Mouse (Mus musculus): ENCODE measurements around the gene Ccdc60.
"Not testable (repeated sequence)": the region's sequence is repeated elsewhere in the genome, so short reads cannot be mapped to it uniquely, and the experiment has no call there.

Gene Ccdc60

DNA sequence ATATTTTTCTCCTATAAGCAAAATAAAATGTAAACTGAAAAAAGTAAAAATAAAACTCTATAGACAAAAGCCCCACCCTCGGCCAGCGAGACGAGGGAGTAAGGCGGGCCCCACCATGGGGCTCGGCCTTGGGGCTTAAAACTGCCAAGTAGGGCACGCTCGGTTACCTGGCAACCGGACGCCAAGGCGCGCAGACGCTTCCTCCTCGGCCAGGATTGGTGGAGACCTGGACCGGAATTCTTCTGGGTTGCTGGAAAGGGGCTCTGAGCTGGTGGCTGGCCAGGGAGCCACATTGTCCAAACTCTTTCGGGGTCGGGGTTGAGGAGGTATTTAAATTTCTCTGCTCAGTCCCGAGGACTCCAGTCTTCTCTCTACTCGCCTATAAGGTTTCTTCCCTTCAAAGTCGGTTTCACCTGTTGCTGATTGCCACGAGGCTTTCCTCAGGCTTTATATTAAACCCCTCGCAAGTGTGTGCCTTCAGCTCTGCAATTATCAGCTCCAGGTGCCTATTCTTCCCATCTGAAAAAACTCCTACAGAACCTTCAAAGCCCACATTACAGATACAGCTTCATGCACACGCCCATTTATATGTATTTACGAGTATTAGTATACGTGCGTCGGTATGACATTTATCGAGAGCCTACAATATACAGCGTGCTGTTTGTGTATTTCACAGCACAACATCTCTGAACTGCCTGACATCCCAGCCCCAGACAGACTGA lies at the start of gene Ccdc60:
Gene Ccdc60 (minus strand): TSS at position 137 of the 722 bp plus-strand sequence.
- peak; percentile 26 for DNase-seq

GRCm38 (mm10) chr5:116336191-116336590 lies 47.4 kb upstream of the Ccdc60 start:
- no peak for DNase-seq

GRCm38 (mm10) chr5:116328911-116329310 lies 40.1 kb upstream of the Ccdc60 start:
- no peak for DNase-seq

GRCm38 (mm10) chr5:116323401-116323800 lies 34.6 kb upstream of the Ccdc60 start:
- no peak for DNase-seq

DNA sequence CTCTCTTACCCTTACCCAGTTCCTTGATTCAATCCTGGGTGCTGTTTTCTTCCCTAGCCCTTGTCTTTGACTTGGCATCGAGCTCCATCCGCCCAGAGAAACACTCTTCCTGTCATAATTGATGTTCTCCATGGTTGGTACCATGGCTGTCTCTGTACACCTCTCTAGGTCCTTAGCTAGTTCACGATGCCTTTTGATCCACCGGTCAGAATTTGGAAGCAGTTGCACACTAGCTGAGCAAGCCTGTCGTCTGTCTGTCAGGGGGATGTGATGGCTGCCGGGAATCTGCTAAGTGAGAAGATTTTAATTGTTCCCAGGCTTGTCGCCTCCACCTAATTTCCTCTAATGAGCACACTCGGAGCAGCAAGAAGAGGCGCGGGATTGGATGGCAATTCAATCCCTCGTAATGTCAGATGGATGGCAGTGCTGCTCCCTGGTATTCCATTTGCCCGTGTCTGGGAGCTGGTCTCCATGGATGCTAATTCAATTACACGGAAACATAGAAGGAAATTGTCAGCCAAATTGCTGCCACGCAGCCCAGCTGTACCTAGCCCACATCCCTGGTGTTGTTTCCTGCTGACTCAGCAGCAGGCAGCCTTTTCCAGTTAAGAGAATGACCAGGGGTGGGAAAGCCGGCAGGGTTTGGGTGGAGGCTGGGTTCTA lies 33.7 kb upstream of the Ccdc60 start:
- no peak for DNase-seq

- no peak for DNase-seq
Measured at GRCm38 (mm10) chr5:116313711-116314110, 24.9 kb upstream of the Ccdc60 start.

DNA sequence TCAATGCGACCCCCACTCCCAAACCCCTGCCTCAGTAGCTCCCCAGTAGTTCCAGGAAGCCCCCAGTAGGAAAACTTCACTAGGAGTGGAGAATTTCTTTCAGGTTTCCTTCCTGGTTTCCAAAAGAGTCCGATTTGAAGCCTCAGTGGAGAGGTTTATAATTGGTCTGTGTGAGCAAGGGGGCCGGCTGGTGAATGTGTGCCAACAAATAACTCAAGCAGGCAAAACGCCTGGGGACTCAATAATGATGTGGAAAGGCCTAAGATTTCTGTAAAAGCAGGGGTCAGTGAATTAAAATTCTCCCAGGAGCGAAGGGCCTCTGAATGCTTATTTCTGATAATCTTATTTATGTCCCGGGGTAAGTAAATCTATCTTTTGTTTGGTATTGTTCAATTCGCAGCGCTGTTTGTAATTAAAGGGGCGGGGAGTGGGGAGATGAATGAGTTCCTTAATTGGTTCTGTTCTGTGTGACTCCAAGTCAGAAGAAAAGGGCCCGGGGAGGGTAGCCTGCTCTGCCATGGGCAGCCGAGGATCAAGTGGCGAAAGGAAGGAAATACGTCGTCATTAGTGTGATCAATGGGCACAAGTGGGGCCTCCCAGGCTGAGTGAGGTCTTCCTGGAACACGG lies 23.4 kb upstream of the Ccdc60 start:
- DNase-seq: no peak

DNA sequence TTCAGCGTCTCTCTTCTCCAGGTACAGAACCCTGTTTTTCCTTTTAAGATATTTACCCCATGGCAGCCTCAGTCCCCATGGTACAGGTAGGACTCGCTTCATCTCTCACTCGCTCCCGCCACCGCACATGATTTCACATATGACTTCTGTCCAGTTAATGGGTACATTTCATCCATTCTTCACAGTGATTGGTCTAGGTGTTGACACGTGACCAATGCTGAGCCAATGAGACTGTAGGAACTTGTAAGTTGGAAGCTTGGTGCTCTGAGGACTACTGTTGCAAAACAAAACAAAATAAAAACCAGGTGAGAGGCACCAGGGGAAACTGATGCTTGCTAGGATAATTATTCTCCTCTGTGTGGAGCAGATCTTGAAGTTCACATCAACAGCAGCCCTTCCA lies 22.9 kb upstream of the Ccdc60 start:
- no peak for DNase-seq

DNA sequence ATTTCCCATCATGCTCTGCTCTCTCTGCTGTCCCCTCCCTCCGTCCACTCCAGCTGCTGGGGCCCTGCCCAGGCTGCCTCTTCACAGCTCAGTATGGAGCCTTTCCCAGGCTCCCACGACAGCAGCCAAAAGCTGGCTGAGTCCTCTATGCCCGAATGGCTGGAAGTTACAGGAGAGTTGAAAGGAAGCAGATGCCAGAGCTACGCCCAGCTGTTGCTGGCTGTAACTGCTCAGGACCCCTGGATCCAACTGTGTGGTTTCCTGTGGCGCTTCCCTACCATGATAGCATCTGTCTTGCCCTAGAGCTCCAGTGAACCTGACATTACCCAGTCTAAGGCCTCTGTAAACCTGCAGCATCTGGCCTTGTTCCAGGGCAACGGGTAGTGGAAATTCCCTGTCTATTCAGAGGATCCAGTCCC lies 20.6 kb upstream of the Ccdc60 start:
- DNase-seq: no peak

- no peak for DNase-seq
Measured at GRCm38 (mm10) chr5:116305557-116305956, 16.8 kb upstream of the Ccdc60 start.

- DNase-seq: not testable (repeated sequence)
Measured at GRCm38 (mm10) chr5:116305146-116305545, 16.4 kb upstream of the Ccdc60 start.

DNA sequence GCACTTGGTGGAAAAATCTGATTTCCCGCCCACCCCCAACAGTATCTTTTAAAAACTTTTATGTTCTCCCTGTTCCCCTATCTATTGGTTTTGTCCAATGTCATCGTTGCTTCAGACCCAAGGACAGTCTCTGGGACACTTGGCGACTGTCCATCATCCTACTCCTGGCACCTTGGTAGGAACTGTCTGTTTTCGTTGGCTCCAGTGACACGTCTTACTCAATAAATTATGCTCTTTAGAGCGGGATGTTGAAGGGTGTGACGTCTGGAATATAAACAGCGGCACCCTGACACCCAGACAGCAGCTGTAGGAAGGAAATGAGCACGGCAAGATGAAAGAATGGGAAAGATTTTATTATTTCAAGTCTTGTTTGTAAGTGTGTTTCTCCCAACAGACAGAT lies 12.2 kb upstream of the Ccdc60 start:
- DNase-seq: no peak

DNA sequence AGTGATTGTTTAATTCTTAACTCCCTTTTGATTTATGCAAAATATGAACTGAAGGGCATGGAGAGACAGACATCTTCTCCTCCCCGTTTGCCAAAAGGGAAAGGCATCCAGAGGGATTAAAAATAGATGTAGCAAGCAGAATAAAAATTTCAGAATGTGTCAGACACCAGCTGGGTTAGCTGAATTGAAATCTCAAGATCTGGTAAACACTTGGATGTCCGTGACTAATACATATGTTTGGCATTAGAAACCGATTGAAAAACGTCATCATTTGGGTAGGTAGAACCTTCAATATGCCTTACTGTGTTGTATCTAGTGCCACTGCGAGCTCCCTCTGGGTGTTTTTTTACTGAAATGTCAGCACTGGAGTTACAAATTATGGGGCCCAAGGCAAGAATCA lies 4.7 kb upstream of the Ccdc60 start:
- no peak for DNase-seq

- DNase-seq: no peak
Measured at GRCm38 (mm10) chr5:116290584-116290983, 1.8 kb upstream of the Ccdc60 start.

DNA sequence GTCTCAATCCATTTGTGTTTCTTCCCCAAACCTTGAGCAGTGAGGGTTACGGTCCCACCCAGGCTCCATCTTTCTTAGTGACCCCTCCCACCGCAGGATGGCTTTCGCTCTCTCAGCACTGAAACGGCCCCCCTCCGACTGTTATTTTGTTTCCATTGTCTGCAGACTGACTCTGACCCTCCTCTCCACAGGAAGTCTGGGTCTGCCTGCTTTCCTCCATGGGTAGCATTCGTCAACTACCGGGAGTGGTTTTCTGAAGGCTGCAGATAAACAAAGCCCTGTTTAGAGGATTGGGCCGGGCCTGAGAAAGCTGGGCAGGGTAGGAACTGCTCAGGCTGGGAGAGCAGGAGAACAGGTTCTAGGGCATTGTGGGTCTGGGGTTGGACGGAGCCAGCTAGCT lies 1.1 kb upstream of the Ccdc60 start:
- DNase-seq: peak; percentile 39

DNA sequence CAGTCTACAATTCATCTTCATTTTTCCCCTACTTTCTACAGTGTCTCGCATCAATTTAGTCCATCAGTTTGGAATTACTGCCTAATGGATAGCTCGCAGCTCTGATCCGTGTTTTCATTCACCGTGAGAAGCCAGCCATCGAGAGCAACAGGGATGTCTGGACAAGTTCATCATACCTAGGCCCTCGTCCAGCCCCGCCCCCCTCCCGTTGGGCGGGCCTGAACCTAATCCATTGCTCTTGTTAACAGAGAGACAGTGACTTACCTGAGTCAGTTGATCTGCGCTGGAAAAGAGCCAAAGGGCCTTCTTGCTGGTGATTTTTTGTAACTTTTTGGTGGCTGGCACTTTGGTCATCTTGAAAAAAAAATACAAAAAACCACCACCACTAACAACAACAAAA lies 602 bp downstream of the Ccdc60 start:
- no peak for DNase-seq

GRCm38 (mm10) chr5:116285532-116286176 lies 3.1 kb downstream of the Ccdc60 start:
- DNase-seq: no peak

GRCm38 (mm10) chr5:116280518-116280917 lies 8.3 kb downstream of the Ccdc60 start:
- no peak for DNase-seq

DNA sequence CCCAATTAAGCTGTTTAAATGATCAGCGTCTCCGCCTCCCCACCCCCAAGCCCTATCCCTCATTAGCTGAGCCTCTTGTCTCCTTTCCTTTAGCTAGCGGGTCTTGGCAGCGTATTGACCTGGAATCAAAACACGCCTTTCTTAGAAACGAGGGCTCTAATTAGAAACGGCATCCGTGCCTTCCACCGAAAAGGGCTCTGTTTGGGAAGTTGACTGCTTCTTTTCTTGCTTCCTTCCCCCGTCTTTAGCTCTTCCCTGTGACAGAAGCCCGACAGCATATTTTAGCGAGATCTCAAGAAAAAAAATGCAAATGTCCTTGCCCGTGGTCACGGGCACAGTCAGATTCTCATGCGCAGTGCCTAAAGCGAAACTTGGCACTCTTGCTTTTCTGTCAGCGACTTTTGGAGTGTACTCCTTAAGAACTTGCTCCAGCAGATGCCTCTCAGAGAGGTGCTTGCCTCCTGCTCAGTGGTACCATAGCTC lies 10.3 kb downstream of the Ccdc60 start:
- DNase-seq: no peak

DNA sequence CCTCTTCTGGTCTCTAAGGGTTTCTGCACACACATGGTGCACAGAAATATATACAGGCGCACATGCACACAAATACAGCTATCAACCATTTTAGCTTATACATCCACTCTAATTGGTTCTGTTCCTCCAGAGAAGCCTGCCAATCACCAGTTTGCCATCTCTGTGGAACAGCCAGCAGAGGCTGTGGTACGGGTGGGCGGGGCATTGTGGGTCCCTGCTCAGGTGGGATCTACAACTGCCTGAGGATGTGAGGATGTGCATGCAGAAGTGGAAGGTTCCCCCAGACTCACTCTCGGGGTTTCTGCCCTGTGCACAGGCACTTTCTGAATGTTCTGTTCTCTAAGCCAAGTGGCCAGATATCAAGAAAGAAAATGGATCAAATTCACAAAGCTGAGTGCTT lies 10.8 kb downstream of the Ccdc60 start:
- no peak for DNase-seq

DNA sequence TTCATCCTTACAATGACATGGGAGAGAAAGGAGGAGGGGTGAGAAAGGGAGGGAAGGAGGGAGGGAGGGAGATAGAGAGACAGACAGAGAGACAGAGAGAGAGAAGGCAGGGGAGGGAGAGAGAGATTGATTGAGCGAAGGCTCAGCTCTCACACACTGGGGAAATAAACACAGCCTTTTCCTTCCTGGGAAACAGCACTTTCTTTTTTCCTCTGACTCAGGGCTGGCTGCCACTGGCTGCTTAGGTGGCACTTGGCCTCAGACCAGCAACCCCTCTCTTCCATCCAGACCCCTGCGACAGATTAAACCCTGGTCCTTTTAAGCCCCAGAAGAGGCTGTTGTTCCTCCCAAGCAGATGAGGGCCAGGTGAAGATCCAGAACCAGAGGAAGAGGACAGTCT lies 14.0 kb downstream of the Ccdc60 start:
- DNase-seq: no peak

- DNase-seq: no peak
Measured at GRCm38 (mm10) chr5:116274365-116274764, 14.4 kb downstream of the Ccdc60 start.

- DNase-seq: no peak
Measured at GRCm38 (mm10) chr5:116271511-116272227, 17.1 kb downstream of the Ccdc60 start.

Data from lung, postnatal 36 days (tissue).